Mouse (Mus musculus) kidney, embryonic 16.5 days (tissue): ENCODE measurements around the gene Polr1d. TPM values are rescaled to one million over a fixed set of nuclear protein-coding genes. Genes with fewer than 3 reads are reported as not detected.
A peak's percentile ranks its signal among the peaks of the same experiment; 100 is the strongest.

Experiments
- ATAC-seq: fragments of 200-750 bp; cut with Nextera tagmentation; 2 replicates; pipeline ENCODE4 v1.8.0; 2017; ENCODE audit warnings: moderate TSS enrichment; ENCODE audit not compliant: low FRiP score, low TSS enrichment
- H3K27ac ChIP-seq: fragments of 300-500 bp; sonication (generic); 2 replicates; pipeline ENCODE4 v1.5.1; 2014; ENCODE audit warnings: low read length
- H3K27me3 ChIP-seq: fragments of 300-500 bp; sonication (generic); 2 replicates; pipeline ENCODE4 v1.6.1; 2014; ENCODE audit warnings: low read length, control low read depth, mixed read lengths; ENCODE audit not compliant: insufficient read depth
- H3K36me3 ChIP-seq: fragments of 300-500 bp; sonication (generic); 2 replicates; pipeline ENCODE4 v1.6.1; 2014; ENCODE audit warnings: low read length, control low read depth, mixed read lengths; ENCODE audit not compliant: insufficient read depth
- H3K4me1 ChIP-seq: fragments of 300-500 bp; sonication (generic); 2 replicates; pipeline ENCODE4 v1.6.1; 2014; ENCODE audit warnings: low read length, control low read depth, mixed read lengths; ENCODE audit not compliant: insufficient read depth
- H3K4me2 ChIP-seq: fragments of 300-500 bp; sonication (generic); replicated peaks from 2 replicates; pipeline ENCODE4 v1.6.1; 2014; ENCODE audit warnings: low read depth, low read length
- H3K4me3 ChIP-seq: fragments of 300-500 bp; sonication (generic); 2 replicates; pipeline ENCODE4 v1.5.1; 2014; ENCODE audit warnings: mild to moderate bottlenecking, low read length
- H3K9ac ChIP-seq: fragments of 300-500 bp; sonication (generic); replicated peaks from 2 replicates; pipeline ENCODE4 v1.6.1; 2014; ENCODE audit warnings: low read length
- H3K9me3 ChIP-seq: fragments of 300-500 bp; sonication (generic); 2 replicates; pipeline ENCODE4 v1.6.1; 2016; ENCODE audit warnings: low read length, control low read depth
- WGBS: fragments of 180-500 bp; shearing (Covaris S2); extraction: QIAGEN DNeasy Blood & Tissue Kit; methylation state at CpG from one replicate; pipeline ENCODE4 v1.1.7; 2014; 5-methylcytosine and 5-hydroxymethylcytosine counted together
- polyA plus RNA-seq: library from polyadenylated mRNA; unstranded; fragments of >200 nt; fragmentation: Nextera tagmentation; extraction: Ambion mirVana; gene quantifications from 2 replicates; pipeline ENCODE4 v1.2.1, GENCODE M21; 2015

Gene Polr1d
- polyA plus RNA-seq, 1 experiment from 2014 or later: 137 TPM

- peak overlapping the region; percentile 96 for H3K27ac ChIP-seq
Measured at GRCm38 (mm10) chr5:147078110-147078900, 1.5 kb downstream of the Polr1d start.

DNA sequence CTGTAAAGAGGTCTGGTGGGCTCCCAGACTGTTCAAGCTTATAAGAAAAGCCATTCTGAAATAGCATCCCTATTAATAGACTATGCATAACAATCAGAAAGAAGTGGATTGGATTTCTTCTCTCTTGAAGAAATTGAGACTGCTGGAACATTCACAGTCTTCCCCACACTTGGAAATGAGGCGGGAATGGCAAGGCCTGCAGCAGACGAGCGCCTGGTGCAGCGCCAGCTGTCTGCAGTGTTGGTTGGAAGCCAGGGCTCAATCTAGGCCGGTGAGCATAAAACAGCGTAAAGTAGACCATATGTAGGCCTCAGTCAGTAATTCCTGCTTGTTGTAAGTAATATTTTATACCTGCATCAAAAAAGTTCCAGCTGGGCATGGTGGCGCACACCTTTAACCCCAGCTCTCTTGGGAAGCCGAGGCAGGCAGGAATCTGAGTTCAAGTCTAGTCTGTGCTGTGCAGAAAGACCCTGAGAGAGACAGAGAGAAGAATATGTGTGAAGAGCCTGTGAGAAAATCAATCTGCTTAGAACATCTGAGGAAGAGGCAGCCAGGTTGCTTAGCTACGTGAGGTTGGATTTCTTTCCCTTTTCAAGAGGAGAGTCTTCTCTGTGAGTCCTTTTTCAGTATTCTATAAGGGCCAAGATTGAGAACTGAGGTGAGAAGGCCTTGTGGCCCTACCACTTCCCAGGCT, 8.5 kb downstream of the Polr1d start:
- no peak overlapping the region for H3K4me2 ChIP-seq
- peaks cover 11% of the 10 kb centered on the region; the same call in 1 of the 2 replicates for H3K36me3 ChIP-seq
- no peak overlapping the region for H3K4me3 ChIP-seq
- no peaks in the 10 kb centered on the region for H3K9me3 ChIP-seq
- peaks cover 12% of the 10 kb centered on the region for H3K4me1 ChIP-seq
- H3K27me3 ChIP-seq: no peaks in the 10 kb centered on the region
- ATAC-seq: no peak
- 89% methylated on average over 9 of the region's 9 CpGs for WGBS
- no peak overlapping the region for H3K27ac ChIP-seq
- no peak overlapping the region for H3K9ac ChIP-seq

More at GRCm38 (mm10) chr5:147078110-147078900, 1.5 kb downstream of the Polr1d start:
- Histone ChIP-seq H3K27me3 (no peaks in the 10 kb centered on the region), H3K36me3 (no peaks in the 10 kb centered on the region), H3K9ac (peak overlapping the region; percentile 83), H3K4me3 (peak overlapping the region; percentile 92), H3K4me2 (peak overlapping the region; percentile 96), H3K4me1 (peaks cover 28% of the 10 kb centered on the region), H3K9me3 (no peaks in the 10 kb centered on the region)
- ATAC-seq: no peak
- 47% methylated on average over 11 of the region's 11 CpGs for WGBS

- Histone ChIP-seq H3K36me3 (peaks cover 11% of the 10 kb centered on the region; the same call in 1 of the 2 replicates), H3K27ac (no peak overlapping the region), H3K9me3 (no peaks in the 10 kb centered on the region), H3K4me3 (no peak overlapping the region), H3K4me2 (no peak overlapping the region), H3K27me3 (no peaks in the 10 kb centered on the region), H3K9ac (no peak overlapping the region), H3K4me1 (peaks cover 12% of the 10 kb centered on the region)
- 88% methylated on average over 4 of the region's 4 CpGs for WGBS
- ATAC-seq: no peak
Measured at GRCm38 (mm10) chr5:147086816-147087215, 10.0 kb downstream of the Polr1d start.

- Histone ChIP-seq H3K4me1 (peaks cover 22% of the 10 kb centered on the region), H3K9ac (no peak overlapping the region), H3K27ac (no peak overlapping the region), H3K9me3 (no peaks in the 10 kb centered on the region), H3K4me2 (no peak overlapping the region), H3K36me3 (peaks cover 11% of the 10 kb centered on the region; the same call in 1 of the 2 replicates), H3K27me3 (no peaks in the 10 kb centered on the region), H3K4me3 (no peak overlapping the region)
- 37% methylated on average over 3 of the region's 3 CpGs for WGBS
- ATAC-seq: no peak
Measured at GRCm38 (mm10) chr5:147089836-147090235, 13.0 kb downstream of the Polr1d start.

GRCm38 (mm10) chr5:147090256-147090963, 13.6 kb downstream of the Polr1d start:
- ATAC-seq: peak; percentile 27; the same call in 1 of the 2 replicates
- Histone ChIP-seq H3K9ac (no peak overlapping the region), H3K4me1 (peaks cover 22% of the 10 kb centered on the region), H3K27me3 (no peaks in the 10 kb centered on the region), H3K36me3 (peaks cover 11% of the 10 kb centered on the region; the same call in 1 of the 2 replicates), H3K4me2 (no peak overlapping the region), H3K9me3 (no peaks in the 10 kb centered on the region), H3K4me3 (no peak overlapping the region), H3K27ac (no peak overlapping the region)
- 68% methylated on average over 11 of the region's 11 CpGs for WGBS

GRCm38 (mm10) chr5:147092448-147092847, 15.6 kb downstream of the Polr1d start:
- no peak overlapping the region for H3K9ac ChIP-seq
- H3K4me3 ChIP-seq: no peak overlapping the region
- H3K9me3 ChIP-seq: no peaks in the 10 kb centered on the region
- peaks cover 9% of the 10 kb centered on the region; the same call in 1 of the 2 replicates for H3K36me3 ChIP-seq
- H3K4me2 ChIP-seq: no peak overlapping the region
- no peak overlapping the region for H3K27ac ChIP-seq
- H3K4me1 ChIP-seq: peaks cover 22% of the 10 kb centered on the region
- 97% methylated on average over 7 of the region's 7 CpGs for WGBS
- ATAC-seq: no peak
- H3K27me3 ChIP-seq: no peaks in the 10 kb centered on the region

DNA sequence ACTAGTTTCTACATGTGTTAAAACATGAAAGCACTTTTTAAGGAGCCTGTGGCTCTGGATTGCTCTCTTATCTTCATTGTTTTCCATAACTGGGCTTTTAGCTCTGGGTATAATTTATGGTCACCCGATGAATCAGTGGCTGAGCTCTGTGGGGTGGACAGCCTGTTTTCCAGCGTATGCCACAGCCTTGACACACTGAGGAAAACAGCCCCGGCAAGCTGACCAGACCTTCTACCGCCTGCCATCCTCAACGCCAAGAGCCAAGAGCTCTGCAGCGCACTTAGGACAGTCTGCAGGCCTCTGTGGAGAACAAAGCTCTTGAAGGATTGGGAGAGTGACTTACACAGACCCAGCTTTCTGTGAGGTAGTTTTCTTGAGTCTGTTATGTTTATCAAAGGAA, 17.4 kb downstream of the Polr1d start:
- peaks cover 7% of the 10 kb centered on the region; the same call in 1 of the 2 replicates for H3K36me3 ChIP-seq
- 67% methylated on average over 6 of the region's 6 CpGs for WGBS
- peaks cover 27% of the 10 kb centered on the region for H3K4me1 ChIP-seq
- no peak overlapping the region for H3K4me2 ChIP-seq
- no peak overlapping the region for H3K4me3 ChIP-seq
- no peaks in the 10 kb centered on the region for H3K27me3 ChIP-seq
- H3K9ac ChIP-seq: no peak overlapping the region
- H3K27ac ChIP-seq: peak overlapping the region; percentile 57; the same call in 1 of the 2 replicates
- ATAC-seq: no peak
- no peaks in the 10 kb centered on the region for H3K9me3 ChIP-seq

DNA sequence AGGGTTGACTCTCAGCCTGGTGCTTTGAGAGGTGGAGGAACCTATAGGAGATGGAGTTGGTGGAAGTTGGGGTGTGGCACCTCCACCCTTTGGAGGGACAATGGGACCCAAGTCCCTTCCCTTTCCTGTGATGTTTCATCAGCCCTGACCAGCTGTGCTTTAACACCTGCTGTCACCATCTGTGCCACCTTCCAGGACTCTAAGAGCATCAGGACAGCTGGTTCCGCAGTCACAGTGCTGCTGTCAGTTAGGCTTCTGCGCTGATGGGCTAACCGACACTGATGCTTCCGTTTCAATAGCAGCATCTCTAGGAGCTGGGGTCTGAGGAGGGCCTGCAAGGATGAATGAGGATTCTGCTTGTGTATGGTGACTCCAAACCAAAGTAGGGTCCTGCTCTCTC, 19.7 kb downstream of the Polr1d start:
- Histone ChIP-seq H3K9ac (no peak overlapping the region), H3K4me2 (no peak overlapping the region), H3K4me3 (no peak overlapping the region), H3K36me3 (peaks cover 13% of the 10 kb centered on the region; the same call in 1 of the 2 replicates), H3K27me3 (no peaks in the 10 kb centered on the region), H3K27ac (no peak overlapping the region), H3K9me3 (no peaks in the 10 kb centered on the region), H3K4me1 (peaks cover 17% of the 10 kb centered on the region)
- WGBS: 94% methylated on average over 4 of the region's 4 CpGs
- no peak for ATAC-seq

DNA sequence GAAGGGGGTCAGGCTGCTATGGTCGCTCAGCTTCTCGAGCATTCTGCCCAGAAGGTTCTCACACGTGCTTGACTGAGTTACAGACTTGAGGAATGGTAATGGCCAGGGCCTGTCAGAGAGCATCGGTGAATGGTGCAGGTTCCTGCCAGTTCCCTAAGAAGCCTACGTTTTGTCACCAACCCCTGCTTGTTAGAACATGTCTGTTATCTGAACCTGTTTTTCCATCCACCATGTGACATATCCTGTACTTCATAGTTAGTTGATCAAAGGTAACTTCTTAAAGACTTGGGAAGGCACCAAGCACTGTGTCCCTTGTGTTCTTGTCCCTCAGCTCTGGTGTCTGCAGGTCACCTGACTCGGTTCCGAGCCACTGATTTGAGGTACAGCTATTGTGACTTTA, 21.8 kb downstream of the Polr1d start:
- no peak overlapping the region for H3K27ac ChIP-seq
- WGBS: 49% methylated on average over 7 of the region's 7 CpGs
- no peak for ATAC-seq
- H3K4me2 ChIP-seq: no peak overlapping the region
- H3K9ac ChIP-seq: no peak overlapping the region
- peaks cover 15% of the 10 kb centered on the region for H3K4me1 ChIP-seq
- no peaks in the 10 kb centered on the region for H3K9me3 ChIP-seq
- H3K4me3 ChIP-seq: no peak overlapping the region
- no peaks in the 10 kb centered on the region for H3K27me3 ChIP-seq
- H3K36me3 ChIP-seq: peaks cover 24% of the 10 kb centered on the region
